Comparison of ENCODE assay signal across 9 mouse cellular contexts in genomic region chr15:42309586-42309985, GRCm38 (mm10).
DNase-seq lines count a peak whose midpoint lies in the region; ATAC-seq and TF ChIP-seq lines count a peak whose summit lies in the region.
"Had no signal": no experiment of that assay in that cellular context is flagged by ENCODE, and none has a peak within 500 bp of the region (broad histone marks: within the 10 kb centered on the region; RNA-seq: fewer than 3 reads in every experiment).

No protein-coding gene starts in this region.

- ATAC-seq in erythroblast, adult 5-6 weeks (replicated peaks; ENCODE audit: low FRiP score, poor library complexity, severe bottlenecking) = no peak
- ATAC-seq in intestine, postnatal 0 days = no peak
- ATAC-seq: intestine, embryonic 15.5 days had no signal

- no peaks in the 10 kb centered on the region for H3K9me3 ChIP-seq in intestine, postnatal 0 days (ENCODE audit: control insufficient read depth)
- H3K9me3 ChIP-seq: intestine, embryonic 15.5 days had no signal

- H3K36me3 ChIP-seq in intestine, postnatal 0 days (ENCODE audit: control insufficient read depth, insufficient read depth) = no peaks in the 10 kb centered on the region
- H3K36me3 ChIP-seq: intestine, embryonic 15.5 days had no signal

- H3K4me2 ChIP-seq in intestine, postnatal 0 days (replicated peaks; ENCODE audit: low read depth) = no peak overlapping the region
- H3K4me2 ChIP-seq: intestine, embryonic 15.5 days had no signal

- H3K4me1 ChIP-seq in intestine, postnatal 0 days (replicated peaks; ENCODE audit: control insufficient read depth, insufficient read depth, low read length) = no peaks in the 10 kb centered on the region
- H3K4me1 ChIP-seq: intestine, embryonic 15.5 days had no signal

- TF ChIP-seq CTCF in intestine, postnatal 0 days (IDR thresholded peaks at IDR 0.05; ENCODE audit: low read depth) = no peak

- WGBS in intestine, postnatal 0 days = 66% methylated on average over 5 of the region's 5 CpGs

- H3K9ac ChIP-seq in intestine, postnatal 0 days (ENCODE audit: low read depth, low read length) = no peak overlapping the region
- H3K9ac ChIP-seq: intestine, embryonic 15.5 days had no signal

- H3K4me3 ChIP-seq in intestine, postnatal 0 days (ENCODE audit: low read depth, low read length) = no peak overlapping the region
- H3K4me3 ChIP-seq: intestine, embryonic 15.5 days had no signal

- H3K27ac ChIP-seq in intestine, postnatal 0 days (ENCODE audit: low read depth, low read length) = no peak overlapping the region
- H3K27ac ChIP-seq: intestine, embryonic 15.5 days had no signal

- intact Hi-C loops in heart, postnatal 10 days (cut with DNase I) = no loop called here
- intact Hi-C loops in left cerebral cortex, postnatal 14 days (cut with DNase I) = no loop called here

- no peaks in the 10 kb centered on the region for H3K27me3 ChIP-seq in intestine, postnatal 0 days (replicated peaks; ENCODE audit: control insufficient read depth, insufficient read depth, low read length)
- H3K27me3 ChIP-seq: intestine, embryonic 15.5 days had no signal

- peak; percentile 46 to 58 for DNase-seq in heart, adult 9 months (ENCODE audit: low spot score in 2 of 2)
- DNase-seq in heart, postnatal 10 days = no peak
- DNase-seq in adipocyte (ENCODE audit: low spot score) = peak; percentile 93
- DNase-seq in cerebellum, postnatal 25 days = peak; percentile 65 to 77
- peak; percentile 27 to 31 for DNase-seq in left cerebral cortex, postnatal 14 days (ENCODE audit: low spot score in 2 of 2)
- DNase-seq in gastrocnemius, postnatal 4 days (ENCODE audit: low spot score in 2 of 2) = no peak

Comparison
In these comparisons a context has a peak if more than half of its experiments do, and no peak if none do; other contexts are left out.
1. DNase-seq: peak in heart, adult 9 months (2 of 2), adipocyte (single experiment), cerebellum, postnatal 25 days (2 of 2) and left cerebral cortex, postnatal 14 days (2 of 2); none in heart, postnatal 10 days (0 of 2) and gastrocnemius, postnatal 4 days (0 of 2).